Mouse (Mus musculus): Measurements from ENCODE around the gene Tmem106a.
"Not testable (repeated sequence)": the region's sequence is repeated elsewhere in the genome, so short reads cannot be mapped to it uniquely, and the experiment has no call there.

Gene Tmem106a

GRCm38 (mm10) chr11:101582054-101583035 lies at the start of gene Tmem106a:
Gene Tmem106a, plus strand, starts transcription at chr11:101582242.
- peak; percentile 92 for DNase-seq

GRCm38 (mm10) chr11:101543533-101543932 lies 38.5 kb upstream of the Tmem106a start:
- DNase-seq, result no peak

GRCm38 (mm10) chr11:101544132-101544531 lies 37.9 kb upstream of the Tmem106a start:
- DNase-seq, result no peak

GRCm38 (mm10) chr11:101548526-101548925 lies 33.5 kb upstream of the Tmem106a start:
- no peak for DNase-seq

GRCm38 (mm10) chr11:101551751-101552475 lies 30.1 kb upstream of the Tmem106a start, which contains the start of the genes Brca1 and Nbr1:
Gene Brca1, minus strand, starts transcription at chr11:101551955.
Gene Nbr1, plus strand, starts transcription at chr11:101552149.
- peak; percentile 96 for DNase-seq

GRCm38 (mm10) chr11:101552476-101553300 lies 29.4 kb upstream of the Tmem106a start:
- peak; percentile 97 for DNase-seq

- no peak for DNase-seq
Observed at GRCm38 (mm10) chr11:101553354-101553930, 28.6 kb upstream of the Tmem106a start.

GRCm38 (mm10) chr11:101556541-101556940 lies 25.5 kb upstream of the Tmem106a start:
- DNase-seq, result peak; percentile 42

- DNase-seq, result no peak
Observed at GRCm38 (mm10) chr11:101556954-101557353, 25.1 kb upstream of the Tmem106a start.

GRCm38 (mm10) chr11:101562391-101562790 lies 19.7 kb upstream of the Tmem106a start:
- peak; percentile 61 for DNase-seq

GRCm38 (mm10) chr11:101568421-101568820 lies 13.6 kb upstream of the Tmem106a start:
- no peak for DNase-seq

GRCm38 (mm10) chr11:101576116-101576515 lies 5.9 kb upstream of the Tmem106a start:
- no peak for DNase-seq

GRCm38 (mm10) chr11:101581081-101581764 lies 819 bp upstream of the Tmem106a start:
- DNase-seq, result no peak

GRCm38 (mm10) chr11:101583205-101583604 lies 1.2 kb downstream of the Tmem106a start:
- DNase-seq, result no peak

- DNase-seq, result not testable (repeated sequence)
Observed at GRCm38 (mm10) chr11:101585031-101585430, 3.0 kb downstream of the Tmem106a start.

GRCm38 (mm10) chr11:101585805-101586204 lies 3.8 kb downstream of the Tmem106a start:
- DNase-seq, result no peak

- no peak for DNase-seq
Observed at GRCm38 (mm10) chr11:101587676-101588075, 5.6 kb downstream of the Tmem106a start.

- no peak for DNase-seq
Observed at GRCm38 (mm10) chr11:101588868-101589267, 6.8 kb downstream of the Tmem106a start.

GRCm38 (mm10) chr11:101589444-101589843 lies 7.4 kb downstream of the Tmem106a start:
- DNase-seq, result peak; percentile 71

GRCm38 (mm10) chr11:101589989-101590624 lies 8.1 kb downstream of the Tmem106a start:
- DNase-seq, result no peak

GRCm38 (mm10) chr11:101599156-101599555 lies 17.1 kb downstream of the Tmem106a start, which contains the start of gene Gm11634:
Gene Gm11634, minus strand, starts transcription at chr11:101599256.
- DNase-seq, result no peak
